Mouse (Mus musculus): ENCODE measurements around the gene Ascc1.

DNA sequence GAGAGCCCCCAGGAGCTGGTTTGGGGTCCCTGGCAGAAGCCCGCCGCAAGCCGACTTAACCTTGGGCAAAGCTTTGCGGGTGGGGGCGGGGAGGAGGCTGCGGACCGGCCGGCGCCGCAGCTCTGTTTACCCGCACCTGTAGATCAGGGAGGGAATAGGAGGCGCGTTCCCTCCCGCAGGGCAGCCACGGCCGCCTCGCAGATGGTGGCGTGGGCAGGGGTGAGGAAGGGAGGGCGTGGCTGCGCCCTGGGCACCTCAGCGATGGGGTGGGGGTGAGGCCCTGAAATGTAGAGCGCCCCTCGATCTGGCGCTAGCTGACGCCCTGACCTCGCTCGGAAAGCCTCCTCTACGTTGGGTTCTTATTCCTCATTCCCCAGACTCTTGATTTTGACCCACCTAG, 104.8 kb downstream of the Ascc1 start:
- TF ChIP-seq CTCF (IDR thresholded peaks at IDR 0.05; ENCODE audit: low read depth) = no peak
- TF ChIP-seq EP300 (IDR thresholded peaks at IDR 0.05; ENCODE audit: low read depth) = no peak

Measured in liver, embryonic 14.5 days (tissue).